Mouse (Mus musculus): ENCODE measurements around the gene Myl3.

GRCm38 (mm10) chr9:110718071-110718470 lies 23.6 kb upstream of the Myl3 start:
- no peak for TF ChIP-seq GATA1 (IDR thresholded peaks at IDR 0.05; ENCODE audit: low read length)
- TF ChIP-seq TAL1 (IDR thresholded peaks at IDR 0.05; ENCODE audit: low read length): no peak
